Mouse (Mus musculus): ENCODE data around the gene Aco1. TPM values are rescaled to one million over a fixed set of nuclear protein-coding genes. Genes with fewer than 3 reads are reported as not detected.

Gene Aco1
- total RNA-seq, 2 experiments from 2014 or later = 37.8 to 42.7 TPM

Other genes starting within 250 kb of the Aco1 start
- gene Ddx58, start 96.7 kb downstream of the Aco1 start, total RNA-seq (2021) = 1 to 10 TPM; 7.4 to 8.7 TPM
- 10 to 100 TPM; 32.9 to 44.3 TPM for gene Smim27, start 126.5 kb downstream of the Aco1 start, total RNA-seq (2021)
- 10 to 100 TPM; 20.4 to 21.4 TPM for gene Topors, start 126.8 kb downstream of the Aco1 start, total RNA-seq (2021)
- 100 to 1,000 TPM; 180 to 187 TPM for gene Ndufb6, start 136.3 kb downstream of the Aco1 start, total RNA-seq (2021)

Measured in gastrocnemius, postnatal 4 days (tissue).